Mouse (Mus musculus) hindbrain, embryonic 15.5 days (tissue): ENCODE data around the gene Sost. TPM values are rescaled to one million over a fixed set of nuclear protein-coding genes. Genes with fewer than 3 reads are reported as not detected.

Experiments used
- ATAC-seq: fragments of 200-750 bp; cut with Nextera tagmentation; 2 replicates; pipeline ENCODE4 v1.8.0; 2017; ENCODE audit warnings: low read depth, moderate number of reproducible peaks, moderate TSS enrichment; ENCODE audit not compliant: low FRiP score
- H3K27ac ChIP-seq: fragments of 300-500 bp; sonication (generic); replicated peaks from 2 replicates; pipeline ENCODE4 v1.5.1; 2015; ENCODE audit warnings: mild to moderate bottlenecking, inconsistent platforms
- H3K27me3 ChIP-seq: fragments of 300-500 bp; sonication (generic); 2 replicates; pipeline ENCODE4 v1.6.1; 2015; ENCODE audit warnings: control low read depth, inconsistent platforms
- H3K36me3 ChIP-seq: fragments of 300-500 bp; sonication (generic); 2 replicates; pipeline ENCODE4 v1.6.1; 2015; ENCODE audit warnings: control low read depth, inconsistent platforms
- H3K4me1 ChIP-seq: fragments of 300-500 bp; sonication (generic); replicated peaks from 2 replicates; pipeline ENCODE4 v1.6.1; 2015; ENCODE audit warnings: control low read depth, inconsistent platforms
- H3K4me2 ChIP-seq: fragments of 300-500 bp; sonication (generic); 2 replicates; pipeline ENCODE4 v1.6.1; 2015; ENCODE audit warnings: moderate library complexity, mild to moderate bottlenecking, inconsistent platforms
- H3K4me3 ChIP-seq: fragments of 300-500 bp; sonication (generic); 2 replicates; pipeline ENCODE4 v1.5.1; 2015; ENCODE audit warnings: mild to moderate bottlenecking, inconsistent platforms
- H3K9ac ChIP-seq: fragments of 300-500 bp; sonication (generic); 2 replicates; pipeline ENCODE4 v1.6.1; 2015; ENCODE audit warnings: inconsistent platforms
- H3K9me3 ChIP-seq: fragments of 300-500 bp; sonication (generic); 2 replicates; pipeline ENCODE4 v1.6.1; 2016; ENCODE audit warnings: control low read depth, inconsistent platforms
- WGBS: fragments of 180-500 bp; shearing (Covaris S2); methylation state at CpG from one replicate; pipeline ENCODE4 v1.1.7; 2015; 5-methylcytosine and 5-hydroxymethylcytosine counted together
- polyA plus RNA-seq: library from polyadenylated mRNA; unstranded; fragments of >200 nt; fragmentation: Nextera tagmentation; extraction: Ambion mirVana; gene quantifications from 2 replicates; pipeline ENCODE4 v1.2.1, GENCODE M21; 2015

The Sost gene
- 0.06 and 0.09 TPM in 2 replicates for polyA plus RNA-seq

DNA sequence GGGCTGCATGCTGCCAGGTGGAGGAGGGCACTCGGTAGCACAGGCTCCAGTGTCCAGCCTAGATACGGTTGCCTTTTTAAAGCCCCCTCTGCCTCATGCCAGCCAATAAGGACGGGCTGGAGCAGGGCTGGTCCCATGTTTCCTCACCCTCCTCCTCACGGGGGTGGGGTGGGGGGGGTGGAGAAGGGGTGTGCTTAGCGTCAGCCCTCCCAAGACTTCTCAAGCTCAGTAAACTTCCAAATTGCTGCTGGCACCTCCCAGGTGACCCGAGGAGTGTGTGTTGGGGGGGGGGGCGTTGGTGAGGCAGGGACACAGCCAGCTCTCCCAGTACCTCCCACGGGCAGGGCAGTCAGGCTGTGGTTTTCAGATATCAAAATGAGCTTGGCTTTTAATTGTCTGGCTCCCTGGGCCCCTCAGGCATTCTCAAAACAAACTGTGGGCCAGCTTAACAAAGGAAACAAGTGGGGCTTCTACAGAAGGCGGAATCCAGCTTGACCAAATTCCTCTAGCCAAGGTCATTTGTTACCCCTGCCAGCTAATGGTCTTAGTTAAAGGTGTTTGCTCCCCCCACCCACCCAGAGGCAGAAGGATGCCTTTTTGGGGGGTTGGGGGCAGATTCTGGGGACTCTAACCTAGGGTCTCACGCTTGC, at the start of gene Sost:
Gene Sost (minus strand): TSS at position 51 of the 650 bp plus-strand sequence.
- Histone ChIP-seq H3K9ac (no peak within 1 kb of the TSS), H3K9me3 (no peaks in the 10 kb centered on the region), H3K4me1 (peaks cover 26% of the 10 kb centered on the region), H3K36me3 (no peaks in the 10 kb centered on the region), H3K27ac (no peak within 1 kb of the TSS), H3K4me2 (no peak within 1 kb of the TSS), H3K4me3 (no peak within 1 kb of the TSS), H3K27me3 (peaks cover 37% of the 10 kb centered on the region)
- 17% methylated on average over 10 of the region's 10 CpGs for WGBS
- ATAC-seq: 0 out of 2 replicates have a peak, but pooled peaks have one; percentile 13

GRCm38 (mm10) chr11:102016136-102016535, 49.3 kb upstream of the Sost start:
- WGBS: 86% methylated on average over 1 of the region's 1 CpGs
- no peaks in the 10 kb centered on the region for H3K27me3 ChIP-seq
- no peak overlapping the region for H3K27ac ChIP-seq
- H3K4me2 ChIP-seq: no peak overlapping the region
- ATAC-seq: no peak
- no peaks in the 10 kb centered on the region for H3K4me1 ChIP-seq
- H3K4me3 ChIP-seq: no peak overlapping the region
- no peak overlapping the region for H3K9ac ChIP-seq
- H3K9me3 ChIP-seq: no peaks in the 10 kb centered on the region
- peaks cover 37% of the 10 kb centered on the region for H3K36me3 ChIP-seq

DNA sequence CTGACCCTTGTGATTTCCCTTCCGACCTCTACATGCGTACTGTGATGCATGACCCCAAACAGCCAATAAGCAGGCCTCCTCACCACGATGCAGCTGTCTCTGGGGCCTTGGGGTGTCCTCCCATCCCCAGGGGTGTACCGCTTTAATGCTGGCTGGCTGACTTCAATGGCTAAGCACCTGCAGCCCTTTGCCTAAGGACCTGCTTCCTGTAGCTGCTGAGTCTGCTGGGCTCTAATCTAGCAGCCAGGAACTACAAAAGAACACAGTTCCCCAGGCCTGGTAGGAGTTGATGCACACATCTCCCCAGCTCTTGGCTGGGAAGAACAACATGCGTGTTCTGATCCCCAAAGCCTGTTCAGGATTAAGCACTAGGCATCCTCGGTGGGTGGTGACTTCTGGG, 48.7 kb upstream of the Sost start:
- ATAC-seq: no peak
- Histone ChIP-seq H3K4me2 (no peak overlapping the region), H3K27ac (no peak overlapping the region), H3K36me3 (peaks cover 43% of the 10 kb centered on the region), H3K4me3 (no peak overlapping the region), H3K4me1 (peaks cover 6% of the 10 kb centered on the region), H3K9me3 (no peaks in the 10 kb centered on the region), H3K27me3 (no peaks in the 10 kb centered on the region), H3K9ac (no peak overlapping the region)
- 54% methylated on average over 6 of the region's 6 CpGs for WGBS

- peaks cover 20% of the 10 kb centered on the region for H3K4me1 ChIP-seq
- H3K4me2 ChIP-seq: no peak overlapping the region
- H3K4me3 ChIP-seq: no peak overlapping the region
- no peaks in the 10 kb centered on the region for H3K27me3 ChIP-seq
- H3K36me3 ChIP-seq: peaks cover 55% of the 10 kb centered on the region
- no peak overlapping the region for H3K27ac ChIP-seq
- no peaks in the 10 kb centered on the region for H3K9me3 ChIP-seq
- no peak overlapping the region for H3K9ac ChIP-seq
- 83% methylated on average over 8 of the region's 8 CpGs for WGBS
- ATAC-seq: no peak
These were observed 46.4 kb upstream of the Sost start for GRCm38 (mm10) chr11:102013201-102013600.

DNA sequence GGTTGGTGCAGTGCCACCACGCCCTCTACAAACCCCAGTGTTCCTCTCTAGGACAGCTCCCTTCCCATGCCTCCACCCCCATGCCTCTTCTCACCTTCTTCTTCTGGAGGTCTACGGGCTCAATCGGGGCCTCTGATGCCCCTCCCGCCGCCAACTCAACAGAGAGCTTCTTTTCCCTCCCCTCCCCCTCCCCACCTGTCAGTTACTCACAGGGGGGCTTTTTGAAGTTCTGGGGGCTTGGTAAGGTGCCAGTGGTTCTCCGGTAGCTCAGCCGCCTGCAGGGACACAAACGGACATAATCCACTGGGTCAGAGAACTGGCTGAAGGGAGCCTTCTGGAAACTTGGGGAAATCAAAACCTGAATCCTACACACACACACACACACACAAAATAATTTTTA, 44.7 kb upstream of the Sost start:
- no peak overlapping the region for H3K9ac ChIP-seq
- WGBS: 74% methylated on average over 8 of the region's 8 CpGs
- peaks cover 60% of the 10 kb centered on the region for H3K36me3 ChIP-seq
- no peak overlapping the region for H3K27ac ChIP-seq
- no peak overlapping the region for H3K4me3 ChIP-seq
- H3K4me2 ChIP-seq: no peak overlapping the region
- no peaks in the 10 kb centered on the region for H3K9me3 ChIP-seq
- H3K4me1 ChIP-seq: peaks cover 20% of the 10 kb centered on the region
- ATAC-seq: no peak
- no peaks in the 10 kb centered on the region for H3K27me3 ChIP-seq

GRCm38 (mm10) chr11:102010140-102010539, 43.3 kb upstream of the Sost start:
- Histone ChIP-seq H3K27me3 (no peaks in the 10 kb centered on the region), H3K9ac (no peak overlapping the region), H3K9me3 (no peaks in the 10 kb centered on the region), H3K4me2 (no peak overlapping the region), H3K27ac (peak overlapping the region; percentile 66), H3K4me1 (peaks cover 20% of the 10 kb centered on the region), H3K4me3 (no peak overlapping the region), H3K36me3 (peaks cover 55% of the 10 kb centered on the region)
- peak; percentile 81 for ATAC-seq
- 33% methylated on average over 13 of the region's 13 CpGs for WGBS

GRCm38 (mm10) chr11:102008954-102009637, 42.3 kb upstream of the Sost start:
- Histone ChIP-seq H3K27ac (peak overlapping the region; percentile 66), H3K9me3 (no peaks in the 10 kb centered on the region), H3K4me3 (no peak overlapping the region), H3K4me2 (no peak overlapping the region), H3K36me3 (peaks cover 52% of the 10 kb centered on the region), H3K4me1 (peaks cover 20% of the 10 kb centered on the region), H3K9ac (no peak overlapping the region), H3K27me3 (no peaks in the 10 kb centered on the region)
- 77% methylated on average over 15 of the region's 15 CpGs for WGBS
- ATAC-seq: no peak

DNA sequence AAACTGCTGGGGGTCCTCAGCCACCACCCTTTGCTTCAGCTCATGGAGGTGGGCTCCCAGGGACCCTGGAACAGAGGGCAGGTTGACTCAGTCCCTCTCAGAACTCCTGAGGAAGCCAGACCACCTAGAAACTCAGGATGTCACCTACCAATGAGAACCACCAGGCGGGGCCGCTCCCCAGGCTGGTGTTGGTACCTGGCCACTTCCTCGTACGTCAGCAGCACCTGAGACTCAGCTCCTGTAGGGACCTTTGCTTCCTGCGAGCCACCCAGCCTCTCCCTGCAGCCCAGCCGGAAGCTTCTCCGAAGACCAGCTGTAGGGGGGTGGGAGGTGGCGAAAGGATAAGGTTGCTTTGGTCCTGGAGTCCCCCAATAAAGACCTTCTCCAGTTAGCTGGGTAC, 41.6 kb upstream of the Sost start:
- Histone ChIP-seq H3K9ac (no peak overlapping the region), H3K4me1 (peaks cover 20% of the 10 kb centered on the region), H3K27ac (no peak overlapping the region), H3K36me3 (peaks cover 52% of the 10 kb centered on the region), H3K27me3 (no peaks in the 10 kb centered on the region), H3K9me3 (no peaks in the 10 kb centered on the region), H3K4me2 (no peak overlapping the region), H3K4me3 (no peak overlapping the region)
- WGBS: 96% methylated on average over 8 of the region's 8 CpGs
- no peak for ATAC-seq

DNA sequence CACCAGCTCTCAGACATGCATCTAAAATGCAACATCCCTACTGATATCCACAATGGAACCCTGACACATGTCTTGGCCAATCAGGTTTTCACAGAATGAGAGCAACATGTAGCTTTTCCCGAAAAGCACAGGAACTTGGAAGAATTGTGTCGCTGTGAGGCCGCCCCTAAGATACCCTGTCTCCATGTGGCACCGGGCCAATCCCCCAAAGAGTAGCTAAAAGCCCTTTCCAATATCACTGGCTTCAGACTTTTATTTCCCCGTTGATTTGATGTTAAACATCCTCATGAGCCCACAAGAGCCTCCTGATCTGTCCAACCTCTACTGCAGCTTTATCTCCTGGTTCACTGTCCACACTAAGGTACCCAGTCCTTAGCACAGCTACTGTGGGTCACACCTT, 39.9 kb upstream of the Sost start:
- Histone ChIP-seq H3K9me3 (no peaks in the 10 kb centered on the region), H3K36me3 (peaks cover 41% of the 10 kb centered on the region), H3K9ac (no peak overlapping the region), H3K27ac (no peak overlapping the region), H3K4me1 (peaks cover 20% of the 10 kb centered on the region), H3K27me3 (no peaks in the 10 kb centered on the region), H3K4me2 (no peak overlapping the region), H3K4me3 (no peak overlapping the region)
- ATAC-seq: no peak
- WGBS: 67% methylated on average over 5 of the region's 5 CpGs

DNA sequence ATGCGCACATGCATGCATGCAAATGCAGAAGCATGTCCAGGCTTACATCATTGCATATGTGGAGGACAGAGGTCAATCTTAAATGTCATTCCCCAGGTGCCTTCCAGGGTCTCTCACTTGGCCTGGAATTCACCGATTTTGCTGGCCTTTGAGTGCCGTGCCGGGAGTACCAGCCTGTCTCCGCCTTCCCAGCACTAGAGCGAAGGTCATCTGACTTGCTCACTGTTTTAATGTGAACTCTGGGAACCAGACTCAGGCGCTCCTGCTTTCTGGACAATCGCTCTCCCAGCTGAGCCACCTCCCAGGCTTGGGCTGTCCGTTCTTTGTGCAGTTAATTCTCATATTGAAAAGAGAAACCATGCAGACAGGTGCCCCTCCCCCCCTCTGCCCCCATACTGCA, 39.5 kb upstream of the Sost start:
- 50% methylated on average over 9 of the region's 9 CpGs for WGBS
- Histone ChIP-seq H3K9ac (no peak overlapping the region), H3K4me2 (no peak overlapping the region), H3K4me3 (no peak overlapping the region), H3K27ac (no peak overlapping the region), H3K36me3 (peaks cover 37% of the 10 kb centered on the region), H3K9me3 (no peaks in the 10 kb centered on the region), H3K4me1 (peaks cover 20% of the 10 kb centered on the region), H3K27me3 (no peaks in the 10 kb centered on the region)
- no peak for ATAC-seq

DNA sequence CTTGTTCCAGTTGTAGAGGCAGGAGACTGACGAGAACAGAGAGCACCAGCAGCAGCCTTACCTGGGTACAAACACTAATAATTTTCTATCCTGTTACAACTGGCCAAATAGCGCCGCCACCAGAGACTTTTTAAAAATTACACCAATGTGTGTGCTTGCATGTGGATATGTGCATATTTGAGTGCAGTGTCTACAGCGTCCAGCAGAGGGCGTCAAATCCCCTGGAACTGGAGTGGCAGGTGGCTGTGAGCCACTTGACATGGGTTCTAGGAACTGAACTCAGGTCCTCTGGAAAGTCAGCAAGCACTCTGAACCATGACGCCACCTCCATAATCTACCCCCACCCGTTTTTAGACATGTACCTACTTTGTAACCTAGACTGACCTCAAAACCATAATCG, 37.4 kb upstream of the Sost start:
- no peaks in the 10 kb centered on the region for H3K9me3 ChIP-seq
- peaks cover 32% of the 10 kb centered on the region for H3K36me3 ChIP-seq
- ATAC-seq: no peak
- no peak overlapping the region for H3K4me3 ChIP-seq
- H3K4me2 ChIP-seq: no peak overlapping the region
- peaks cover 1% of the 10 kb centered on the region for H3K4me1 ChIP-seq
- WGBS: 92% methylated on average over 8 of the region's 8 CpGs
- H3K9ac ChIP-seq: no peak overlapping the region
- no peaks in the 10 kb centered on the region for H3K27me3 ChIP-seq
- H3K27ac ChIP-seq: no peak overlapping the region

DNA sequence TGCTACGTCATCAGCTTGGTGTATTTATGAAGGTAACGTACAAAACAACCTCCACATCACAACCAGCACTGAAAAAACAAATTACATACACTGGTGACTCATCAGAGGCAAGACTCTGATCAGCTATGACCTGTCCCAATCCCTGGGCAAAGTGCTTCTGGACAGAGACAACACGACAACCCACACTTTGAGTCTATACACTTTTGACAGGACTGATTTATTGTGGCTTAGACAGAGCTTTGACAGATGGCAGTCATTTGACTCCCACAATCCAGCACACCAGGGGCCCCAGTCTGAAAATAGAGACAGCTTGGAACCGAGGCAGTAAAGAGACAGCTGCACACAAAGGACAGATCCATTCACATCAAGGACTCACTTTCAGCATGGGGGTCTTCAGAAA, 32.7 kb upstream of the Sost start:
- H3K36me3 ChIP-seq: peaks cover 12% of the 10 kb centered on the region
- no peaks in the 10 kb centered on the region for H3K9me3 ChIP-seq
- H3K27me3 ChIP-seq: no peaks in the 10 kb centered on the region
- no peak for ATAC-seq
- H3K4me1 ChIP-seq: no peaks in the 10 kb centered on the region
- H3K9ac ChIP-seq: no peak overlapping the region
- H3K27ac ChIP-seq: no peak overlapping the region
- WGBS: 47% methylated on average over 4 of the region's 4 CpGs
- H3K4me3 ChIP-seq: no peak overlapping the region
- H3K4me2 ChIP-seq: no peak overlapping the region
